Mouse (Mus musculus): ENCODE measurements around the gene Coro2a. TPM values are rescaled to one million over a fixed set of nuclear protein-coding genes. Genes with fewer than 3 reads are reported as not detected.

The Coro2a gene
- polyA plus RNA-seq, 1 experiment from 2014 or later = 5.9 TPM

DNA sequence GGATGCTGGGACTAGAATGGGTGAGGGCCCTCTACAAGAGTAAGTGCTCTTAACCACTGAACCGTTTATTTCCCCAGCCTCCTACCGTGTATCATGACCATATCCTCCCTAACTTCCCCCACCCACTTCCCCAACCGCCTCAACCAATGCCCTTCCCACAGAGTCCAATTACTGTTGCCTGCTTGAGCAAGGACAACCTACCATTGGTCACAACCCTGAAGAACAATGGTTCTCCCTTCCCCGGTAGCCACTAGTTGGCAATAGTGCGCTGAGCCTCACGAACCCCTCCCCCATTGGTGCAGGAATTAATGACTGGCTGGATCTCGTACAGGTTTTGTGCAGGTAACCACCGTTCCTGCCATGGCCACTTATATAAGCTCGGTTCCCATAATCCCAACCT lies 28.4 kb upstream of the Coro2a start:
- Histone ChIP-seq H3K36me3 (no peaks in the 10 kb centered on the region), H3K9me3 (no peaks in the 10 kb centered on the region), H3K27me3 (ENCODE audit: insufficient read depth, poor library complexity, severe bottlenecking) (0 out of 2 replicates have a peak, but pooled peaks cover 11% of the 10 kb centered on the region), H3K4me3 (no peak overlapping the region), H3K4me1 (replicated peaks) (peaks cover 35% of the 10 kb centered on the region), H3K27ac (no peak overlapping the region)
- DNase-seq (ENCODE audit: low spot score) = no peak
- 59% methylated on average over 9 of the region's 9 CpGs for WGBS

DNA sequence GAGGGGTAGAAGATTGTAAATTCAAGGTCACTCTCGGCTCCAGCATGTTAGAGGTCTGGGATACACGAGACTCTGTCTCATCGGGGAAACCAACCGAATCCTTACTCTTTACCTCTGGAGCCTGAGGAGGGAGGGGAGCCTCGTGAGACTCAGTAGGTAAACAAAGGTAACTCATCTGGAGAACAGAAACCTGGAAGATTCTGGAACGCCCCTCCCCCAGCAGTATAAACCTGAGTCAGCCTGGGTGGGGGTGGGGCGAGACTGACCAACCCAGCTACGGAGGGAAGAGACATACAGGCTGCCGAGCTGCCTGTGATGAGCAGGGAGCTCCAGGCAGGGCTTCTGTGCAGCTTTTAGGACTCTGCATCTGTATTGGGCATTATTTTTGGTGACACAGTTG lies 26.9 kb upstream of the Coro2a start:
- peaks cover 35% of the 10 kb centered on the region for H3K4me1 ChIP-seq (replicated peaks)
- H3K36me3 ChIP-seq = no peaks in the 10 kb centered on the region
- no peak for DNase-seq (ENCODE audit: low spot score)
- WGBS = 46% methylated on average over 9 of the region's 9 CpGs
- peak overlapping the region; percentile 23; the same call in 1 of the 2 replicates for H3K27ac ChIP-seq
- H3K27me3 ChIP-seq (ENCODE audit: insufficient read depth, poor library complexity, severe bottlenecking) = 0 out of 2 replicates have a peak, but pooled peaks cover 7% of the 10 kb centered on the region
- no peak overlapping the region for H3K4me3 ChIP-seq
- H3K9me3 ChIP-seq = no peaks in the 10 kb centered on the region

DNA sequence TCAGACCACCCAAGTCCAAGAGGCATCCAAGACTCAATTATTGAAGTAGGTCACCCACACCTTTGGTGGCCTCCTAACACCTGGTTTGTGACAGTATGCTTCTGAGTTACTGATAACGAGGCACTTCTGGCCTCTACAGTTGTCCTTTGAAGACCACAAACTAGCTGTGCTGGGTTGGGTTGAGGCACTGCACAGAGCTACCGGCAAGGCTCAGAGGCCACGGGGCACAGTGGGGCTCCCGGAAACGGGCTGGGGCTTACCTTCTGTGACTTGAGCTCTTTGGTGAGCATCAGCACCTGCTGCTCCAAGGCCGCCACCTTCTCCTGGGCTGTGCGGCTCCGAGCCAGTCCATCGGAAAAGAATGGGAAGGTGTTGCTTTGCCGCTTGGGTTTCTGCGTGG lies 26.1 kb upstream of the Coro2a start:
- WGBS = 80% methylated on average over 11 of the region's 11 CpGs
- no peak for DNase-seq (ENCODE audit: low spot score)

DNA sequence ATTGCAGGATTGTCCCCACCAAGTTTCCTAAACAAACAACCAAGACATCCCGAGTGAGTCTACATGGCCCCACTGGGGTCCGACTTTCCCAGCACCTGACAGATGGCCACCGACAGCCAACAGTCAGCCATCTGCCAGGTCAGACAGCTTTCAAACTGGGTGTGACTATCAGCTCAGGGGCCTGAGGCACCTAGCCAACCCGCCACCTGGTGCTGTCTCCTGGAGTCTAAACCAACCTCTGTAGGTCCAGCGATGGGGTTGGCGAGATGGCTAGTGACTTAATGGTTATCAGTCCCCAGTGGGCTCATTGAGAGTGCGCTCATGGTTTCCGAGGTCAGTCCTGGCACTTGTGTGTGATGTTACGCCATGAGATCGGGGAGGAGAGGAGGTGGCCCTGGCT lies 23.1 kb upstream of the Coro2a start:
- 80% methylated on average over 10 of the region's 10 CpGs for WGBS

More for the DNA sequence above, 26.1 kb upstream of the Coro2a start:
- Histone ChIP-seq H3K4me3 (no peak overlapping the region), H3K27ac (no peak overlapping the region), H3K36me3 (no peaks in the 10 kb centered on the region), H3K9me3 (no peaks in the 10 kb centered on the region), H3K4me1 (replicated peaks) (peaks cover 35% of the 10 kb centered on the region), H3K27me3 (ENCODE audit: insufficient read depth, poor library complexity, severe bottlenecking) (0 out of 2 replicates have a peak, but pooled peaks cover 7% of the 10 kb centered on the region)

DNA sequence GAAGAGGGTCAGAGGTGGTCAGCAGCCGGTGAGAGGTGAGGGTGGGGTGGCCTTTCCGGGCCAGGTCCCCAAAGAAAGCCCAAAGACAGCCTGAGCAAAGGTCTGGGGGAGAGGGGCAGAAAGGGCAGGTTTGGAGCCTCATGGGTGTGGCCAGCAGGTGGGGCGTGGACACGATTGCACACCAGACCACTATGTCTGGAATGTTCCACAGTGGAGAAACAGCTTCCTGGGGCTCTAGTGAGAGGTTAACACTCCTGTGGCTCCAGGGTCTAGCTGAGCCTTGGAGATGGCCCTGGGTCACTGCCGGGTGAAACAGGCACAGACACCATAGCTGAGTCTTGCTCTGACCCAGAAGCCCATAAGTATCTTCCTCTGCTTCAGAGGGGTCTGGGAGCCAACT lies 21.0 kb upstream of the Coro2a start:
- Histone ChIP-seq H3K4me3 (no peak overlapping the region), H3K9me3 (no peaks in the 10 kb centered on the region), H3K4me1 (replicated peaks) (peaks cover 26% of the 10 kb centered on the region; the same call in 1 of the 2 replicates), H3K27ac (no peak overlapping the region), H3K36me3 (no peaks in the 10 kb centered on the region), H3K27me3 (ENCODE audit: insufficient read depth, poor library complexity, severe bottlenecking) (peaks cover 32% of the 10 kb centered on the region)
- DNase-seq (ENCODE audit: low spot score) = no peak
- WGBS = 81% methylated on average over 5 of the region's 5 CpGs

More for the DNA sequence above, 23.1 kb upstream of the Coro2a start:
- Histone ChIP-seq H3K36me3 (no peaks in the 10 kb centered on the region), H3K4me3 (no peak overlapping the region), H3K27ac (peak overlapping the region; percentile 40; the same call in 1 of the 2 replicates), H3K4me1 (replicated peaks) (peaks cover 38% of the 10 kb centered on the region), H3K27me3 (ENCODE audit: insufficient read depth, poor library complexity, severe bottlenecking) (peaks cover 21% of the 10 kb centered on the region), H3K9me3 (no peaks in the 10 kb centered on the region)
- DNase-seq (ENCODE audit: low spot score) = no peak

DNA sequence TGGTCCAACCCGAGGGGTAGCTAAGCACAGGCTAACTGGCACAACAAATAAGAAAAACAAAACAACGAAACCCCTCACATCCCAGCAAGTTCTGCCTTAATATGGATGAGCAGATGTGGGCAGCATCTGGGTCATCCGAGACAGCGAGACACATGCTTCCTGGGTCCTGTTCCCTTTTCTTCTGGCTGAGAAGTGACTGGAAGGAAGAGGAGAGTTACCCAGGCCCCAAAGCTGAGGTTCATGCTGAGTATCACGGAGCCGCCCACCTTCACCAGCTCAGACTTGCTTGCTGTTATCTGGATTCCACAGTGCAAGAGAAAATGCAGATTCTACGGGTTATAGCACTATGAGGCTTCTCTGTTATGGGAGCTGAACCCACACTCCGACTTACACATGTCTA lies 18.9 kb upstream of the Coro2a start:
- H3K36me3 ChIP-seq = no peaks in the 10 kb centered on the region
- H3K27me3 ChIP-seq (ENCODE audit: insufficient read depth, poor library complexity, severe bottlenecking) = peaks cover 35% of the 10 kb centered on the region
- WGBS = 80% methylated on average over 8 of the region's 8 CpGs
- peaks cover 20% of the 10 kb centered on the region; the same call in 1 of the 2 replicates for H3K4me1 ChIP-seq (replicated peaks)
- H3K9me3 ChIP-seq = no peaks in the 10 kb centered on the region
- DNase-seq (ENCODE audit: low spot score) = no peak
- H3K4me3 ChIP-seq = peak overlapping the region; percentile 45
- H3K27ac ChIP-seq = no peak overlapping the region

DNA sequence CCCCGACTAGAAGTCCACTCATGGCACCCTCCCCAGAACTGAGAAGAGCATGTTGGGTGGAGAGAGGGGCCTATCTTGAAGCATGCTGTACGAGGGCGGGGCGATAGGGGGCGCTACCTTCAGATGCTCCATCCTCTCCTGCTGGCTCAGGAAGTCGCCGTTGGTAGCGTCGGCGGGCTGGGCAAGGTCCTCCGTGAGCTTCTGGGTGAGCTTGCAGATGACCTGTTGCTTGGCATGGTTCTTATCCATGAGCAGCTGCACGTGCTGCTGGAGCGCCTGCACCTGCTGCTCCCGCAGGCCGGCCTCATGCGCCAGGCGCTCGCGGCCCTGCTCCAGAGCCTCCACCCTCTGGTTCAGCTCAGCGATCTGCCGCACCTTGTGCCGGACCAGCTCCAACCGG lies 18.3 kb upstream of the Coro2a start:
- Histone ChIP-seq H3K27me3 (ENCODE audit: insufficient read depth, poor library complexity, severe bottlenecking) (peaks cover 41% of the 10 kb centered on the region), H3K4me1 (replicated peaks) (peaks cover 19% of the 10 kb centered on the region; the same call in 1 of the 2 replicates), H3K36me3 (no peaks in the 10 kb centered on the region), H3K4me3 (peak overlapping the region; percentile 45), H3K9me3 (no peaks in the 10 kb centered on the region), H3K27ac (peak overlapping the region; percentile 73)
- WGBS = 8% methylated on average over 23 of the region's 23 CpGs
- peak; percentile 69 for DNase-seq (ENCODE audit: low spot score)

DNA sequence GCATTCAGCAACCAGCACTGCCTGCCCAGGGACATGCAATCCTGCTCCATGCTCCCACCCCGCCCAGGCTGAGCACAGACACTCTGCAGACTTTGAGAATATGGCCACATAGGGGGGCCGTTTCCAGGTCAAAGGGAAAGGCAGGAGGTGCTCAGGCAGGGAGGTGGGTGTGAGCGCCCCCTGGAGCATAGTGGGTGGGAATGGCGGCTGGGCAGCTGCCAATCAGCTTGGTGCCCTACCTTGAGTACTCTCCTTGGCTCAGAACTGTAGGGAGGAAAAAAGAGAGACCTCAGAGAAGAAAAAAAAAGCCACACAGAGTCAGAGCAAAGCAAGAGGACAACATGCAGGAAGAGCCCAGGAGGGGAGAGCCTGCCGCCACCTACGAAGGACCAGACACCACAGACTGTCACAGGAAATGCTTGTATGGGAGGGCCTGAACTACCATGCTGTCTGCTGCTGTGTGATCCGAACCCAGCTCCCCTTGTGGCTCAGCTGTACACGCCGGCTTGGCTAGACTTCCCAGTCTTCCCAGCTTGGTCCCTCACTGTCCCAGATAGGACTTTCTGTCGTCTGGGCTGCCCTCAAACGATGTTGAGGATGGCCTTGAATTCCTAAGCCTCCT lies 16.3 kb upstream of the Coro2a start:
- peaks cover 16% of the 10 kb centered on the region; the same call in 1 of the 2 replicates for H3K4me1 ChIP-seq (replicated peaks)
- 64% methylated on average over 11 of the region's 11 CpGs for WGBS
- no peak for DNase-seq (ENCODE audit: low spot score)

DNA sequence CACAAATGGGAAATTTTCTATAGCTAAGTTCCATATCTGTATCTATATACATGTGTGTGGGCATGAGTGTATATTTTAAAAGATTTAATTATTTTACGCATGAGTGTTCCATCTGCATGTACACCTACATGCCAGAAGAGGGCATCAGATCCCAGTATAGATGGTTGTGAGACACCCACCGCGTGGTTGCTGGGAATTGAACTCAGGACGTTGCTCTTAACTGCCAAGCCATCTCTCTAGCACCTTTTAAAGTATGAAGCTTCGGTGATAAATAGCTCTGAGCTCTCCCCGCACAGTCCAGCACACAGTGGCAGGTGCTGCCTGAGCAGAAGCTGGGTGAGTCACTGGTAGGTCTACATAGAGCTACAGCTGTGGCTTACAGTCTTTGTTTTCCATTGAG lies 15.4 kb upstream of the Coro2a start:
- Histone ChIP-seq H3K4me3 (no peak overlapping the region), H3K27ac (no peak overlapping the region), H3K4me1 (replicated peaks) (peaks cover 19% of the 10 kb centered on the region; the same call in 1 of the 2 replicates), H3K9me3 (no peaks in the 10 kb centered on the region), H3K27me3 (ENCODE audit: insufficient read depth, poor library complexity, severe bottlenecking) (peaks cover 55% of the 10 kb centered on the region), H3K36me3 (no peaks in the 10 kb centered on the region)
- DNase-seq (ENCODE audit: low spot score) = no peak
- 71% methylated on average over 6 of the region's 6 CpGs for WGBS

More for the DNA sequence above, 16.3 kb upstream of the Coro2a start:
- Histone ChIP-seq H3K36me3 (no peaks in the 10 kb centered on the region), H3K27ac (no peak overlapping the region), H3K27me3 (ENCODE audit: insufficient read depth, poor library complexity, severe bottlenecking) (peaks cover 55% of the 10 kb centered on the region), H3K9me3 (no peaks in the 10 kb centered on the region), H3K4me3 (no peak overlapping the region)

DNA sequence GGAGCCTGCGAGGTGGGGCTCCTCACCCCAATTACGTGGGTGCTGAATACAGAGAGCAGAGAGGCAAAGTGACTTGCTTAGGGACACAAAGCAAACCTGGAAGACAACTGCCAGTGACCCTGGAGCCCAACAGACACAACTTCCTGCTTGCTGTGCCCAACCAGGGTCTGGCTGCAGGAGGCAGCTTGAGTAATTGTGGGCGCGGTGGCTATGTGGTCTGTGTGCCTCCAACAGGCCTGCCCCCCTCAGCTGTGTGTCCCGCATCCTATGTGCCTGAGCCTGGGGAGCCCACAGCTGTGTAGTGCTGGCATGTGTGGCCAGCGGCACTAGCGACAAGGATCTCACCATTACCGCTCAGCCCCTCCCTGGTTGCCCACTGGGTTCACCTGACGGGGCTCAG lies 12.6 kb upstream of the Coro2a start:
- Histone ChIP-seq H3K27me3 (ENCODE audit: insufficient read depth, poor library complexity, severe bottlenecking) (peaks cover 38% of the 10 kb centered on the region), H3K4me3 (no peak overlapping the region), H3K27ac (no peak overlapping the region), H3K36me3 (no peaks in the 10 kb centered on the region), H3K4me1 (replicated peaks) (peaks cover 13% of the 10 kb centered on the region), H3K9me3 (no peaks in the 10 kb centered on the region)
- 73% methylated on average over 9 of the region's 9 CpGs for WGBS
- no peak for DNase-seq (ENCODE audit: low spot score)

DNA sequence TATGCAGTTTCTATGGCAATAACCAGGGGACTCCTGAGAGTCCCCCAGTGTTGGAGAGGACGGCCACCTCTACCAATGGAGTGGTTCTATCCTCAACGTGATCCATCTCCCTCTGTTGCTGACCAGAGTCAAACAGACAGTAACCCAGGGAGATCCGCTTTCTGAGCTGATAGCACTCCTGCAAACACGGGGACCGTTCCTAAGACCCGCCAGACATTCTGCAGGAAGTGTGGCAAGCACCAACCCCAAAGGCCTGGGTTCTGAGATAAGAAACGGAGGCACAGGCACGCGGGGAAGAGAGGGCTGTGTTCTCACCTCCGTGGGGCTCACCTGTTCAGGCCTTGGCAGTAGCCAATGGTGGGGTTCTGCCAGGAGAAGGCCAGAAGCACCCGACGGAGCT lies 11.6 kb upstream of the Coro2a start:
- H3K4me1 ChIP-seq (replicated peaks) = peaks cover 12% of the 10 kb centered on the region
- H3K27ac ChIP-seq = no peak overlapping the region
- H3K9me3 ChIP-seq = no peaks in the 10 kb centered on the region
- no peaks in the 10 kb centered on the region for H3K36me3 ChIP-seq
- no peak overlapping the region for H3K4me3 ChIP-seq
- WGBS = 82% methylated on average over 12 of the region's 12 CpGs
- no peak for DNase-seq (ENCODE audit: low spot score)
- H3K27me3 ChIP-seq (ENCODE audit: insufficient read depth, poor library complexity, severe bottlenecking) = peaks cover 42% of the 10 kb centered on the region

DNA sequence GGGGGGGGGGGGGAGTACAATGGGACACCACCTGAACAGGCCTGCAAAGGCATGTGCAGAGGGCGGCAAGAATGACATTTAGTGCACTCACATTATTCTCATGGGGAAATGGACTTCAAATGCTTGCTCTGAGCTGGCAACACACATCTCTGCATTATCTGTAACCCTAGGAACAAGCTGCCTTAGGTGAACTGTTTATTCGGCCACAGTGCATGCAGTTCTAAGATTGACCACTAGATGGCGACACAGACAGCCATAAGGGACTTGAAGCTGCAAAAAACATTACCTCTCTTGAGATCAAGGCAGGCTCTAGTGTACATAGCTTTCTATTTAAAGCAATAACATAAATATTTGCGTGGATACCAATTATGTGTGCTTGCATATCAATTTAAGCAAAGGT lies 9.2 kb upstream of the Coro2a start:
- Histone ChIP-seq H3K27me3 (ENCODE audit: insufficient read depth, poor library complexity, severe bottlenecking) (peaks cover 47% of the 10 kb centered on the region), H3K9me3 (no peaks in the 10 kb centered on the region), H3K4me3 (no peak overlapping the region), H3K36me3 (no peaks in the 10 kb centered on the region), H3K4me1 (replicated peaks) (peaks cover 9% of the 10 kb centered on the region), H3K27ac (no peak overlapping the region)
- WGBS = 3% methylated on average over 4 of the region's 4 CpGs
- DNase-seq (ENCODE audit: low spot score) = peak; percentile 85

DNA sequence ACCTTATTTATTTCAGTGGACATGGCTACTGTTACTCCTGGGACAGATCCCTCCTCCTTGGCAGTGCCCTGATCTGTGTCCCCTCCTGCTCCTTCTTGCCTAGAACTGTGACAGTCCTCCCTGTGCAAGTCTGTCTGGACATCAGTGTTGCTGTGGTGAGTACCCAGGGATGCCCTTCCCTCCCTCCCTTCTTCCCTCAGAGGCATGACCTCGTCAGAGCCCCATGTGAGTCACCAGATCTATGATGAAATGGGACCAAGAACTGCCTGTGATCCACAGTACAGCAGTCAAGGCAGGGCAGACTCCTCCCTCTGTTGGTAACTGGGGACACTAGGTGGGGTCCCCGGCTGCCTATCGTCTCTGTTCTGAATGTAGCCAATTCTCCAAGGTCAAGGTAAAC lies 5.6 kb upstream of the Coro2a start:
- Histone ChIP-seq H3K9me3 (no peaks in the 10 kb centered on the region), H3K27me3 (ENCODE audit: insufficient read depth, poor library complexity, severe bottlenecking) (peaks cover 51% of the 10 kb centered on the region), H3K4me1 (replicated peaks) (peaks cover 34% of the 10 kb centered on the region), H3K36me3 (no peaks in the 10 kb centered on the region), H3K27ac (0 out of 2 replicates have a peak overlapping the region, but pooled peaks have one; percentile 1), H3K4me3 (no peak overlapping the region)
- no peak for DNase-seq (ENCODE audit: low spot score)
- WGBS = 81% methylated on average over 3 of the region's 3 CpGs
